Mouse (Mus musculus) liver, embryonic 12.5 days (tissue): ENCODE data around the gene Epm2aip1. TPM values are rescaled to one million over a fixed set of nuclear protein-coding genes. Genes with fewer than 3 reads are reported as not detected.
A peak's percentile ranks its signal among the peaks of the same experiment; 100 is the strongest.

Experiments
- ATAC-seq: fragments of 200-750 bp; cut with Nextera tagmentation; 2 replicates; pipeline ENCODE4 v1.8.0; 2017; ENCODE audit warnings: moderate number of reproducible peaks, mild to moderate bottlenecking, moderate library complexity
- H3K27ac ChIP-seq: fragments of 300-500 bp; sonication (generic); 2 replicates; pipeline ENCODE4 v1.5.1; 2016; ENCODE audit warnings: mild to moderate bottlenecking
- H3K27me3 ChIP-seq: fragments of 300-500 bp; sonication (generic); replicated peaks from 2 replicates; pipeline ENCODE4 v1.6.1; 2016; ENCODE audit warnings: mild to moderate bottlenecking, moderate library complexity
- H3K36me3 ChIP-seq: fragments of 300-500 bp; sonication (generic); 2 replicates; pipeline ENCODE4 v1.6.1; 2016; ENCODE audit warnings: mild to moderate bottlenecking, moderate library complexity
- H3K4me1 ChIP-seq: fragments of 300-500 bp; sonication (generic); 2 replicates; pipeline ENCODE4 v1.6.1; 2016
- H3K4me2 ChIP-seq: fragments of 300-500 bp; sonication (generic); 2 replicates; pipeline ENCODE4 v1.6.1; 2016; ENCODE audit warnings: mild to moderate bottlenecking, moderate library complexity
- H3K4me3 ChIP-seq: fragments of 300-500 bp; sonication (generic); 2 replicates; pipeline ENCODE4 v1.5.1; 2016; ENCODE audit warnings: mild to moderate bottlenecking, moderate library complexity
- H3K9ac ChIP-seq: fragments of 300-500 bp; sonication (generic); 2 replicates; pipeline ENCODE4 v1.6.1; 2016; ENCODE audit warnings: mild to moderate bottlenecking, moderate library complexity
- H3K9me3 ChIP-seq: fragments of 300-500 bp; sonication (generic); replicated peaks from 2 replicates; pipeline ENCODE4 v1.6.1; 2016; ENCODE audit warnings: mild to moderate bottlenecking, moderate library complexity
- WGBS: fragments of 180-500 bp; shearing (Covaris S2); methylation state at CpG from one replicate; pipeline ENCODE4 v1.1.7; 2016; ENCODE audit not compliant: insufficient replicate concordance; 5-methylcytosine and 5-hydroxymethylcytosine counted together
- polyA plus RNA-seq: library from polyadenylated mRNA; unstranded; fragments of >200 nt; fragmentation: Nextera tagmentation; extraction: Ambion mirVana; gene quantifications from 2 replicates; pipeline ENCODE4 v1.2.1, GENCODE M21; 2016

Epm2aip1 gene
- polyA plus RNA-seq, 1 experiment from 2014 or later: 11.2 TPM

DNA sequence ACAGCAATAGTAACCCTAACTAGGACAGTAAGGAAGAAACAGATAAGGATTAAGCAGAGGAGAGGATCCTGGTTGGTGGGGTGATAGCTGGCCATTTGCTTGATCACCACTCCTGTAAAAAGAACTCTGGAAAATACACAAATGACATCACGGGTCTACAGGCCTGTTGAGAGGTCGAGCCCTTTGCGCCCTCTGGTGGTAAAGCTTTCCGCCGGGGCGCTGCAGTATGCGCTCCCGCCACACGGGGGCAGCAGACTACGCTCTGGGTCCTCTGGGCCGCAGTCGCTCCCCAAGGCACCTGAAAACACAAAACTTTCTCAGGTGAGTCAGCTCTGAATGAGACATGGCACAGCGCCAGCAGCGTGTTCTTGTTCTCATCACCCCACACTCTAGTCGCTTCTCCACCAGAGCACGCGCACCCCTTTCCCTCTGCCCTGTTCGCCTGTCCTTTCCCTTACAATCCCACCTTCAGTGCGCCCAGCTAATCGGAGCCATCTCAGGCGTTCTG, 18.2 kb downstream of the Epm2aip1 start:
- WGBS: 17% methylated on average over 21 of the region's 21 CpGs
- ATAC-seq: peak; percentile 81
- H3K36me3 ChIP-seq: no peaks in the 10 kb centered on the region
- H3K27ac ChIP-seq: no peak overlapping the region
- H3K4me1 ChIP-seq: peaks cover 11% of the 10 kb centered on the region
- H3K9ac ChIP-seq: 0 out of 2 replicates have a peak overlapping the region, but pooled peaks have one; percentile 2
- no peaks in the 10 kb centered on the region for H3K9me3 ChIP-seq
- H3K4me3 ChIP-seq: no peak overlapping the region
- peaks cover 8% of the 10 kb centered on the region; the same call in 1 of the 2 replicates for H3K27me3 ChIP-seq
- H3K4me2 ChIP-seq: peak overlapping the region; percentile 38

DNA sequence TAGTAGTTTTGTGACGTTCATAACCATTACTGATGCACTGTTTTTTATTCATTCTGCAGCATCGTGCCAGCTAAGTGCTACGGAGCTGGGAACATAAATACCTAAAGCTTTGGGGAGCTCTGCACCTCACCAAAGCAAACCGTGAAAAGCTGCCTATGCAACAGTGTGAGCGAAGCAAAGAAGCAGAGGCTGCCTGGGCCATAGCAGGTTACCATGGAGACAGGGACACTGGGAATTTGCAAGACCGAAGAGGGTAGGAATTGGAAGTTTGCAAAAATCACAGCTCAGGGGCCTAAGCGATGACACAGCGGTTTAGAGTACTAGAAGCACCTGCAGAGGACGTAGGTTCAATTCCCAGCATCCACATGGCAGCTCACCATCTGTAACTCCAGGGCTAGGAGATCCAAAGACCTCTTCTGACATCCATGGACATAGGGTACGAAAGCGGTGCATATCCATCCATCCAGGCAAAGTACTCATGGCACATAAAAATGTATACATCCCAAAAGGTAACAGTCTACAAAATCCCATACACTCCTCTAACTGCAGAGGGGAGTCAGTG, 18.9 kb downstream of the Epm2aip1 start:
- Histone ChIP-seq H3K9ac (no peak overlapping the region), H3K4me1 (peaks cover 11% of the 10 kb centered on the region), H3K36me3 (no peaks in the 10 kb centered on the region), H3K27ac (no peak overlapping the region), H3K4me3 (no peak overlapping the region), H3K9me3 (no peaks in the 10 kb centered on the region), H3K4me2 (no peak overlapping the region), H3K27me3 (peaks cover 8% of the 10 kb centered on the region; the same call in 1 of the 2 replicates)
- WGBS: 66% methylated on average over 11 of the region's 11 CpGs
- no peak for ATAC-seq

DNA sequence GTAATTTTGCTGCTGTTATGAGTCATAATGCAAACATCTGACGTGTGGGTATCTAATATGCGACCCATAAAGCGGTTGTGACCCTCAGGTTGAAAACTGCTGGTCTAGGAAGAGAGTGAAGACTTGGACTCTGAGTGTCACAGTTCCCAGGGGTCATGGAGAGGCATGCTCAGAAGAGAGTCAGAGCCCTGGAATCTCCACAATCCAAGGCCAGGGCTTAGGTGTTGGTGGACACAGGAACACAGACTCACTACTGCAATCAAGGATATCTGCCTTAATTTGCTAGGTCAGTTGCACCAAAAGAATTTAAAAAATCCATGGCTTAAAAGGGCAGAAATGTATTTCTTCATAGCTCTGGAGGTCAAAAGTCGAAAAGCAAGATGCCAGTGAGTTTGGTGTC, 21.5 kb downstream of the Epm2aip1 start:
- H3K4me2 ChIP-seq: no peak overlapping the region
- no peak overlapping the region for H3K9ac ChIP-seq
- H3K27me3 ChIP-seq: peaks cover 8% of the 10 kb centered on the region; the same call in 1 of the 2 replicates
- no peak overlapping the region for H3K4me3 ChIP-seq
- H3K4me1 ChIP-seq: peaks cover 11% of the 10 kb centered on the region
- H3K27ac ChIP-seq: no peak overlapping the region
- no peaks in the 10 kb centered on the region for H3K36me3 ChIP-seq
- WGBS: 63% methylated on average over 4 of the region's 4 CpGs
- H3K9me3 ChIP-seq: no peaks in the 10 kb centered on the region
- no peak for ATAC-seq

DNA sequence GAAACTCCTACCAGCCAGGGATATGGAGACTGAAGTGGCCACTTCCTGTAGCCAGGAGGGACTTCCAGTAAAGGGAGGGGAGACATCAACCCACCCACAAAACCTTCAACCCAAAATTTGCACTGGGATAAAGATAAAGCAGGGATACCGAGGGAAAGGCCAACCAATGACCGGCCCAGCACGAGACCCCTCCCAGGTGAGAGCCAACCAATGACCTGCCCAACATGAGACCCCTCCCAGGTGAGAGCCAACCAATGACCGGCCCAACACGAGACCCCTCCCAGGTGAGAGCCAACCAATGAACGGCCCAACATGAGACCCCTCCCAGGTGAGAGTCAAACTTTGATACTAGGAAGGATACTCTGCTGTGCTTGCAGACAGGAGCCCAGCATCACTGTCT, 23.2 kb downstream of the Epm2aip1 start:
- H3K4me3 ChIP-seq: no peak overlapping the region
- peaks cover 8% of the 10 kb centered on the region; the same call in 1 of the 2 replicates for H3K27me3 ChIP-seq
- no peak for ATAC-seq
- WGBS: 75% methylated on average over 6 of the region's 6 CpGs
- H3K4me1 ChIP-seq: no peaks in the 10 kb centered on the region
- H3K4me2 ChIP-seq: no peak overlapping the region
- H3K9ac ChIP-seq: no peak overlapping the region
- no peaks in the 10 kb centered on the region for H3K9me3 ChIP-seq
- H3K27ac ChIP-seq: no peak overlapping the region
- H3K36me3 ChIP-seq: no peaks in the 10 kb centered on the region

GRCm38 (mm10) chr9:111295323-111295722, 23.6 kb downstream of the Epm2aip1 start:
- Histone ChIP-seq H3K4me3 (no peak overlapping the region), H3K27ac (no peak overlapping the region)

GRCm38 (mm10) chr9:111296433-111296832, 24.7 kb downstream of the Epm2aip1 start:
- no peak overlapping the region for H3K27ac ChIP-seq
- no peaks in the 10 kb centered on the region for H3K4me1 ChIP-seq
- no peak for ATAC-seq
- H3K9me3 ChIP-seq: no peaks in the 10 kb centered on the region
- no peak overlapping the region for H3K9ac ChIP-seq
- H3K36me3 ChIP-seq: no peaks in the 10 kb centered on the region
- H3K4me2 ChIP-seq: no peak overlapping the region
- WGBS: 68% methylated on average over 7 of the region's 7 CpGs
- H3K27me3 ChIP-seq: no peaks in the 10 kb centered on the region
- no peak overlapping the region for H3K4me3 ChIP-seq

More at GRCm38 (mm10) chr9:111295323-111295722, 23.6 kb downstream of the Epm2aip1 start:
- ATAC-seq: no peak
- no peak overlapping the region for H3K9ac ChIP-seq
- no peaks in the 10 kb centered on the region for H3K9me3 ChIP-seq
- H3K27me3 ChIP-seq: peaks cover 6% of the 10 kb centered on the region; the same call in 1 of the 2 replicates
- 58% methylated on average over 2 of the region's 2 CpGs for whole genome bisulfite sequencing
- H3K4me1 ChIP-seq: no peaks in the 10 kb centered on the region
- no peak overlapping the region for H3K4me2 ChIP-seq
- no peaks in the 10 kb centered on the region for H3K36me3 ChIP-seq

DNA sequence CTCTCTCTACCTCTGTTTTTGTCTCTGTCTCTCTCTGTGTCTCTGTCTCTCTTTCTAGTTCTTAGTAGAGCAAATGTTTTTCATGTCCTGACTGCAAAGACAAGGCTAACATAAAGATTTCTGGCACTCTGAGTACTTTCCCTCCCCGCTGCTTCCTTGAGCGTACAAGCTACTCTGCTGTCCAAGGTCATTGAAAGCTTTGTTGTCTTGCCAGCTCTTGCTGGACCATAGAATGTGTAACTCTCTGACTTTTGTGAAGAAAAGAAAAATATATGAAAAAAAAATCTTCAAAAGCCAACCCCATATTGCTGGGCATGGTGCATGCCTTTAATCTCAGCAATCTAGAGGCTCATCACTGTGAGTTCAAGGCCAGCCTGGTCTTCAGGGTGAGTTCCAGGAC, 26.9 kb downstream of the Epm2aip1 start:
- H3K9ac ChIP-seq: no peak overlapping the region
- H3K4me3 ChIP-seq: no peak overlapping the region
- H3K9me3 ChIP-seq: no peaks in the 10 kb centered on the region
- H3K27ac ChIP-seq: no peak overlapping the region
- no peaks in the 10 kb centered on the region; the same call in 1 of the 2 replicates for H3K27me3 ChIP-seq
- ATAC-seq: no peak
- no peaks in the 10 kb centered on the region for H3K36me3 ChIP-seq
- WGBS: 78% methylated on average over 2 of the region's 2 CpGs
- H3K4me2 ChIP-seq: no peak overlapping the region
- H3K4me1 ChIP-seq: no peaks in the 10 kb centered on the region

- Histone ChIP-seq H3K36me3 (no peaks in the 10 kb centered on the region), H3K9ac (no peak overlapping the region), H3K27me3 (no peaks in the 10 kb centered on the region; the same call in none of the 2 replicates), H3K4me1 (no peaks in the 10 kb centered on the region), H3K4me3 (no peak overlapping the region), H3K27ac (no peak overlapping the region), H3K4me2 (no peak overlapping the region), H3K9me3 (no peaks in the 10 kb centered on the region)
- no peak for ATAC-seq
- 56% methylated on average over 12 of the region's 12 CpGs for WGBS
These were observed 30.6 kb downstream of the Epm2aip1 start for GRCm38 (mm10) chr9:111302196-111302831.

- WGBS: 73% methylated on average over 6 of the region's 6 CpGs
- Histone ChIP-seq H3K4me3 (no peak overlapping the region), H3K27me3 (peaks cover 6% of the 10 kb centered on the region), H3K9me3 (no peaks in the 10 kb centered on the region), H3K36me3 (no peaks in the 10 kb centered on the region), H3K27ac (no peak overlapping the region), H3K9ac (no peak overlapping the region), H3K4me2 (no peak overlapping the region), H3K4me1 (no peaks in the 10 kb centered on the region)
- no peak for ATAC-seq
These were observed 32.3 kb downstream of the Epm2aip1 start for GRCm38 (mm10) chr9:111304036-111304435.

DNA sequence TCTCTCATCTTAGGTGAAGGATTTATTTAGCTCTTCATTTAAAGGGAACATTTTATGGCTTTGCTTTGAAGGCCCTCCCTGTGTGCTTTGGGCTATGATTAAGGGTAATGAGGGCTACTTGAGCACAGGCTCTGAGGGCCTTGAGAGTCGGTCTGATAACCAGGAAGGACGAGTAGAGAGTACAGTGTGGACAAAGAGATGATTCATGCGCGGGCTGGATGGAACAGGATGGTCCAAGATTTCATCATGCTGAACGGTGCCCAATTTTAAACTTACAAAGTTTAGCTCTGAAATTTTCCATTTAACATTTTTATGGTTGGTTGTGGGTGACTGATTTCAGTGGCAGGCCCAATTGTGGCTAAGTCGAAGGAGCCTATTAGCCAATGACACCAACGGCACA, 34.4 kb downstream of the Epm2aip1 start:
- H3K9me3 ChIP-seq: 0 out of 2 replicates have a peak, but pooled peaks cover 4% of the 10 kb centered on the region
- no peak overlapping the region for H3K27ac ChIP-seq
- no peaks in the 10 kb centered on the region for H3K4me1 ChIP-seq
- ATAC-seq: no peak
- 73% methylated on average over 7 of the region's 7 CpGs for WGBS
- no peak overlapping the region for H3K4me3 ChIP-seq
- peaks cover 27% of the 10 kb centered on the region for H3K27me3 ChIP-seq
- H3K4me2 ChIP-seq: no peak overlapping the region
- no peak overlapping the region for H3K9ac ChIP-seq
- H3K36me3 ChIP-seq: no peaks in the 10 kb centered on the region

GRCm38 (mm10) chr9:111311031-111311842, 39.5 kb downstream of the Epm2aip1 start, which contains the start of gene Trank1:
Trank1 (plus strand) TSS chr9:111311739.
- no peak; the same call in 1 of the 2 replicates for ATAC-seq
- H3K4me2 ChIP-seq: peak within 1 kb of the TSS; percentile 66
- no peak within 1 kb of the TSS for H3K27ac ChIP-seq
- H3K4me1 ChIP-seq: peaks cover 11% of the 10 kb centered on the region; the same call in 1 of the 2 replicates
- 11% methylated on average over 72 of the region's 72 CpGs for WGBS
- no peak within 1 kb of the TSS for H3K9ac ChIP-seq
- H3K36me3 ChIP-seq: no peaks in the 10 kb centered on the region
- peak within 1 kb of the TSS; percentile 39 for H3K4me3 ChIP-seq
- 0 out of 2 replicates have a peak, but pooled peaks cover 4% of the 10 kb centered on the region for H3K9me3 ChIP-seq
- H3K27me3 ChIP-seq: peaks cover 65% of the 10 kb centered on the region
